Mouse (Mus musculus) urinary bladder, postnatal 25 days (tissue): ENCODE results near the gene Slc6a11.

Experiments
- DNase-seq: peaks from one replicate; pipeline ENCODE4 v3.0.0; 2022; ENCODE audit warnings: low spot score

The Slc6a11 gene

GRCm38 (mm10) chr6:114131122-114131872, at the start of gene Slc6a11:
Slc6a11 (plus strand) TSS chr6:114131241.
- no peak for DNase-seq

GRCm38 (mm10) chr6:114087106-114087505, 43.9 kb upstream of the Slc6a11 start:
- DNase-seq: peak; percentile 27

- peak; percentile 60 for DNase-seq
Observed at GRCm38 (mm10) chr6:114089626-114090025, 41.4 kb upstream of the Slc6a11 start.

- no peak for DNase-seq
Observed at GRCm38 (mm10) chr6:114092216-114092615, 38.8 kb upstream of the Slc6a11 start.

GRCm38 (mm10) chr6:114094251-114094650, 36.8 kb upstream of the Slc6a11 start:
- DNase-seq: no peak

- DNase-seq: no peak
Observed at GRCm38 (mm10) chr6:114096574-114096973, 34.5 kb upstream of the Slc6a11 start.

GRCm38 (mm10) chr6:114101923-114102322, 29.1 kb upstream of the Slc6a11 start:
- DNase-seq: no peak

- DNase-seq: no peak
Observed at GRCm38 (mm10) chr6:114119507-114119906, 11.5 kb upstream of the Slc6a11 start.

GRCm38 (mm10) chr6:114125530-114125929, 5.5 kb upstream of the Slc6a11 start:
- no peak for DNase-seq

GRCm38 (mm10) chr6:114132472-114132871, 1.4 kb downstream of the Slc6a11 start:
- DNase-seq: no peak

- DNase-seq: no peak
Observed at GRCm38 (mm10) chr6:114132916-114133315, 1.9 kb downstream of the Slc6a11 start.

- no peak for DNase-seq
Observed at GRCm38 (mm10) chr6:114138970-114139369, 7.9 kb downstream of the Slc6a11 start.

GRCm38 (mm10) chr6:114141481-114141880, 10.4 kb downstream of the Slc6a11 start:
- DNase-seq: no peak

- DNase-seq: no peak
Observed at GRCm38 (mm10) chr6:114142480-114142879, 11.4 kb downstream of the Slc6a11 start.

- no peak for DNase-seq
Observed at GRCm38 (mm10) chr6:114143544-114143943, 12.5 kb downstream of the Slc6a11 start.

- no peak for DNase-seq
Observed at GRCm38 (mm10) chr6:114144447-114145105, 13.5 kb downstream of the Slc6a11 start.

- DNase-seq: no peak
Observed at GRCm38 (mm10) chr6:114145650-114146329, 14.7 kb downstream of the Slc6a11 start.

GRCm38 (mm10) chr6:114155720-114156119, 24.7 kb downstream of the Slc6a11 start:
- no peak for DNase-seq

GRCm38 (mm10) chr6:114158811-114159210, 27.8 kb downstream of the Slc6a11 start:
- DNase-seq: no peak

- no peak for DNase-seq
Observed at GRCm38 (mm10) chr6:114160732-114161131, 29.7 kb downstream of the Slc6a11 start.

GRCm38 (mm10) chr6:114174052-114174397, 43.0 kb downstream of the Slc6a11 start:
- DNase-seq: no peak

- no peak for DNase-seq
Observed at GRCm38 (mm10) chr6:114174398-114175140, 43.5 kb downstream of the Slc6a11 start.
